Mouse (Mus musculus) G1E-ER4 (cell line): ENCODE results near the gene Cxcl14. TPM values are rescaled to one million over a fixed set of nuclear protein-coding genes. Genes with fewer than 3 reads are reported as not detected.

Source experiments
- GATA1 ChIP-seq: IDR thresholded peaks from one replicate; pipeline ENCODE4 v1.8.0; 2012; ENCODE audit warnings: low read length, inconsistent platforms
- polyA plus RNA-seq: library from polyadenylated mRNA; stranded (reverse); fragments of >175 nt; gene quantifications from 2 replicates; pipeline ENCODE4 v1.2.3, GENCODE M21; 2012

Cxcl14 gene
- polyA plus RNA-seq, 1 experiment = not detected

- no peak for TF ChIP-seq GATA1
Observed at GRCm38 (mm10) chr13:56305058-56305457, 8.7 kb upstream of the Cxcl14 start.

- TF ChIP-seq GATA1 = no peak
Observed at GRCm38 (mm10) chr13:56304453-56304852, 8.1 kb upstream of the Cxcl14 start.

GRCm38 (mm10) chr13:56299336-56299735, 3.0 kb upstream of the Cxcl14 start:
- TF ChIP-seq GATA1 = no peak

- no peak for TF ChIP-seq GATA1
Observed at GRCm38 (mm10) chr13:56296659-56297020, 289 bp upstream of the Cxcl14 start.

GRCm38 (mm10) chr13:56295586-56295942, 787 bp downstream of the Cxcl14 start:
- TF ChIP-seq GATA1 = no peak

GRCm38 (mm10) chr13:56294908-56295307, 1.4 kb downstream of the Cxcl14 start:
- no peak for TF ChIP-seq GATA1

GRCm38 (mm10) chr13:56289998-56290397, 6.4 kb downstream of the Cxcl14 start:
- no peak for TF ChIP-seq GATA1

- TF ChIP-seq GATA1 = no peak
Observed at GRCm38 (mm10) chr13:56289261-56289660, 7.1 kb downstream of the Cxcl14 start.

- no peak for TF ChIP-seq GATA1
Observed at GRCm38 (mm10) chr13:56288601-56289000, 7.8 kb downstream of the Cxcl14 start.

- no peak for TF ChIP-seq GATA1
Observed at GRCm38 (mm10) chr13:56287091-56287490, 9.3 kb downstream of the Cxcl14 start.

- no peak for TF ChIP-seq GATA1
Observed at GRCm38 (mm10) chr13:56283321-56283720, 13.0 kb downstream of the Cxcl14 start.

GRCm38 (mm10) chr13:56280356-56280755, 16.0 kb downstream of the Cxcl14 start:
- TF ChIP-seq GATA1 = no peak

GRCm38 (mm10) chr13:56279439-56279838, 16.9 kb downstream of the Cxcl14 start:
- TF ChIP-seq GATA1 = no peak

GRCm38 (mm10) chr13:56275171-56275570, 21.2 kb downstream of the Cxcl14 start:
- TF ChIP-seq GATA1 = no peak

- no peak for TF ChIP-seq GATA1
Observed at GRCm38 (mm10) chr13:56270124-56270523, 26.2 kb downstream of the Cxcl14 start.

- TF ChIP-seq GATA1 = no peak
Observed at GRCm38 (mm10) chr13:56267396-56267795, 29.0 kb downstream of the Cxcl14 start.

GRCm38 (mm10) chr13:56266435-56266834, 29.9 kb downstream of the Cxcl14 start:
- TF ChIP-seq GATA1 = no peak

GRCm38 (mm10) chr13:56265661-56266060, 30.7 kb downstream of the Cxcl14 start:
- no peak for TF ChIP-seq GATA1

GRCm38 (mm10) chr13:56262269-56262668, 34.1 kb downstream of the Cxcl14 start:
- no peak for TF ChIP-seq GATA1

GRCm38 (mm10) chr13:56260344-56260780, 36.0 kb downstream of the Cxcl14 start:
- no peak for TF ChIP-seq GATA1
